Mouse (Mus musculus) skeletal muscle tissue, postnatal 0 days (tissue): ENCODE results near the gene Olfr1512. TPM values are rescaled to one million over a fixed set of nuclear protein-coding genes. Genes with fewer than 3 reads are reported as not detected.

Source experiments
- polyA plus RNA-seq: library from polyadenylated mRNA; unstranded; fragments of >200 nt; fragmentation: Nextera tagmentation; extraction: Ambion mirVana; gene quantifications from 2 replicates; pipeline ENCODE4 v1.2.1, GENCODE M21; 2015

The Olfr1512 gene
- not detected in 2 replicates for polyA plus RNA-seq

GRCm38 (mm10) chr14:52379068-52379467 lies at the start of gene Olfr1512:
TSS of gene Olfr1512 (minus strand) at chr14:52379168.

GRCm38 (mm10) chr14:52414273-52414672 lies 35.3 kb upstream of the Olfr1512 start, which contains the start of gene Olfr1510:
TSS of gene Olfr1510 (minus strand) at chr14:52414373.

GRCm38 (mm10) chr14:52397279-52397678 lies 18.3 kb upstream of the Olfr1512 start, which contains the start of gene Olfr1511:
TSS of gene Olfr1511 (minus strand) at chr14:52397379.

GRCm38 (mm10) chr14:52356308-52356707 lies 22.7 kb downstream of the Olfr1512 start, which contains the start of gene Olfr1513:
TSS of gene Olfr1513 (minus strand) at chr14:52356408.

GRCm38 (mm10) chr14:52327910-52328812 lies 50.8 kb downstream of the Olfr1512 start, which contains the start of gene Sall2:
TSS of gene Sall2 (minus strand) at chr14:52328762.

Other genes with a start within 250 kb of the Olfr1512 start
- gene Supt16, start 181.8 kb downstream of the Olfr1512 start, polyA plus RNA-seq, result 14.6 and 15.2 TPM in 2 replicates
- gene Chd8, start 121.4 kb downstream of the Olfr1512 start, polyA plus RNA-seq, result 10.4 and 11.7 TPM in 2 replicates
- gene Tox4, start 100.0 kb downstream of the Olfr1512 start, polyA plus RNA-seq, result 30.0 and 30.4 TPM in 2 replicates
- 6.4 and 7.0 TPM in 2 replicates for gene Rab2b, start 99.6 kb downstream of the Olfr1512 start, polyA plus RNA-seq
- 15.0 and 17.1 TPM in 2 replicates for gene Mettl3, start 74.0 kb downstream of the Olfr1512 start, polyA plus RNA-seq
- gene Sall2, start 50.4 kb downstream of the Olfr1512 start, polyA plus RNA-seq, result 2.2 and 2.5 TPM in 2 replicates
- gene Olfr1513, start 22.8 kb downstream of the Olfr1512 start, polyA plus RNA-seq, result not detected in 2 replicates
- not detected in 2 replicates for gene Olfr1511, start 18.2 kb upstream of the Olfr1512 start, polyA plus RNA-seq
- not detected in 2 replicates for gene Olfr1510, start 35.2 kb upstream of the Olfr1512 start, polyA plus RNA-seq
- gene Olfr1509, start 63.8 kb upstream of the Olfr1512 start, polyA plus RNA-seq, result not detected in 2 replicates
- gene Olfr1508, start 88.3 kb upstream of the Olfr1512 start, polyA plus RNA-seq, result not detected in 2 replicates
- gene Olfr1507, start 116.6 kb upstream of the Olfr1512 start, polyA plus RNA-seq, result 0.40 TPM in 1 of 2 replicates, not detected in the other